35 mouse cellular contexts compared by ENCODE assay signal in the genomic region with DNA sequence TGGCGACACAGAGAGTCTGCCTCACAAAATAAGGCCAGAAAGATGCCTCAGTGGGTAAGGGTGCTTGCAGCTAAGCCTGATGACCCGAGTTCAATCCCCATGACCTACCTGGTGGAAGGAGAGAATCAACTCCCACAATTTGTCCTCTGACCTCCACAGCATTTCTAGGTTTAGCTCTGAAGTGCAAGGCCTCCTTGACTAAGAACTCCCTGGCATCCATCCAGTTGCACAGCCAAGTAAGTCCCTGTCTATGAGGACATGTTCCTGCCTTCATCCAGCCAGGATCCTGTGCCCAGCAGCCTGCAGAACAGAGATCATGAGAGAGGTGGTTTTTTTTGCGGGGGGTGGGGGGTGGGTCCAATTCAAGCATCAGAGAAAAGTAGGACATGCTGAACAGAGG. TPM values are rescaled to one million over a fixed set of nuclear protein-coding genes. Genes with fewer than 3 reads are reported as not detected.
DNase-seq lines count a peak whose midpoint lies in the region.
"Had no signal": no experiment of that assay in that cellular context is flagged by ENCODE, and none has a peak within 500 bp of the region (broad histone marks: within the 10 kb centered on the region; RNA-seq: fewer than 3 reads in every experiment).

No protein-coding gene starts in this region.

- no peaks in the 10 kb centered on the region for H3K79me2 ChIP-seq in macrophage (ENCODE audit: inconsistent target)

- DNase-seq in adrenal gland, adult 2 months: peak; percentile 64
- DNase-seq in adrenal gland, adult 8-10 months: no peak
- peak; percentile 61 for DNase-seq in NIH3T3 (ENCODE audit: low read depth)
- peak; percentile 42 for DNase-seq in adrenal gland, postnatal 25 days
- no peak for DNase-seq in embryo, embryonic 9.5 days (ENCODE audit: extremely low spot score)
- no peak for DNase-seq in thymus, postnatal 36 days
- DNase-seq: cerebellum, adult 11-12 months; cerebellum, adult 8-10 months; cerebellum, postnatal 10 days; cerebellum, postnatal 36 days; gastrocnemius, postnatal 25 days; heart, adult 18-20 months; heart, postnatal 10 days; heart, postnatal 36 days; kidney, adult 8-10 months had no signal

- WGBS in macrophage (ENCODE audit: missing documents): 93% methylated on average over 3 of the region's 3 CpGs

- H3K27ac ChIP-seq in macrophage: peak overlapping the region; percentile 87
- H3K27ac ChIP-seq: embryonic facial prominence, embryonic 15.5 days; forebrain, embryonic 12.5 days; forebrain, embryonic 15.5 days; heart, embryonic 15.5 days; hindbrain, embryonic 10.5 days had no signal

- H3K36me3 ChIP-seq in macrophage (ENCODE audit: inconsistent target): no peaks in the 10 kb centered on the region
- H3K36me3 ChIP-seq: embryonic facial prominence, embryonic 12.5 days; embryonic facial prominence, embryonic 15.5 days; forebrain, embryonic 12.5 days; forebrain, embryonic 15.5 days; heart, embryonic 12.5 days; heart, embryonic 15.5 days; hindbrain, embryonic 10.5 days had no signal

- H3K4me3 ChIP-seq in macrophage (ENCODE audit: inconsistent target): no peak overlapping the region
- H3K4me3 ChIP-seq: embryonic facial prominence, embryonic 12.5 days; embryonic facial prominence, embryonic 15.5 days; forebrain, embryonic 12.5 days; forebrain, embryonic 15.5 days; heart, embryonic 12.5 days; heart, embryonic 15.5 days; hindbrain, embryonic 10.5 days had no signal

RNA-seq across cellular contexts. Expression of a gene that starts 7.3 kb away (rescaled TPM):
- 10 to 100 TPM; 21.7 to 31.2 TPM for total RNA-seq in adrenal gland, adult 2 months (2021)
- polyA plus RNA-seq in adrenal gland, adult 2 months (2012; rRNA removed): 18.7 and 21.3 TPM in 2 replicates
- 10 to 100 TPM; 31.7 to 46.1 (median 42.1) TPM for total RNA-seq in adrenal gland, adult 8-10 months (2022)
- 23.2 and 24.1 TPM in 2 replicates for total RNA-seq in adrenal gland, postnatal 25 days (2021)
- total RNA-seq in macrophage (2018; cell fraction: chromatin; rRNA removed): 100 to 1,000 TPM in 5 of 26 experiments, 10 to 100 TPM in 18, 1 to 10 TPM in 3; 5.2 to 163 (median 28.1) TPM
- total RNA-seq in macrophage (2018; cell fraction: cytosol; rRNA removed): 100 to 1,000 TPM in 25 of 26 experiments, 10 to 100 TPM in 1; 79.3 to 334 (median 151) TPM
- total RNA-seq in macrophage (2018; cell fraction: nucleus; rRNA removed): 100 to 1,000 TPM in 9 of 26 experiments, 10 to 100 TPM in 17; 27.6 to 223 (median 87.2) TPM
- polyA plus RNA-seq in macrophage (2018): 172 to 209 TPM (median 200 TPM) in 3 replicates

RNA-seq across cellular contexts. Expression of a gene that starts 45.2 kb away (rescaled TPM):
- not detected for total RNA-seq in adrenal gland, adult 2 months (2021)
- not detected in 2 replicates for polyA plus RNA-seq in adrenal gland, adult 2 months (2012; rRNA removed)
- total RNA-seq in adrenal gland, adult 8-10 months (2022): not detected
- total RNA-seq in adrenal gland, postnatal 25 days (2021): not detected in 2 replicates
- total RNA-seq in macrophage (2018; cell fraction: chromatin; rRNA removed): under 1 TPM in 1 of 26 experiments, not detected in 25; 0.83 TPM
- not detected for total RNA-seq in macrophage (2018; cell fraction: cytosol; rRNA removed)
- total RNA-seq in macrophage (2018; cell fraction: nucleus; rRNA removed): not detected
- not detected in 3 replicates for polyA plus RNA-seq in macrophage (2018)
- total RNA-seq: adrenal gland, adult 18-20 months; gastrocnemius, adult 8-10 months; gastrocnemius, postnatal 25 days; heart, adult 18-20 months; heart, postnatal 10 days; heart, postnatal 36 days; hindbrain, postnatal 0 days; MEL had no signal
- polyA plus RNA-seq: activated CD4-positive, CD25-positive, alpha-beta regulatory T cell, adult 4 months; C2C12; CD4-positive, CD25-positive, alpha-beta regulatory T cell, adult 4 months; cortical plate, adult 2 months; embryonic facial prominence, embryonic 12.5 days; embryonic facial prominence, embryonic 15.5 days; forebrain, embryonic 12.5 days; forebrain, embryonic 15.5 days; gonadal fat pad, adult 2 months; heart, embryonic 12.5 days; heart, embryonic 15.5 days; hindbrain, embryonic 10.5 days; hindbrain, embryonic 14.5 days; hindbrain, postnatal 0 days; inflammation-experienced regulatory T-cells, adult 6 months; intestine, embryonic 16.5 days had no signal

RNA-seq across cellular contexts. Expression of a gene that starts 46.6 kb away (rescaled TPM):
- 100 to 1,000 TPM; 380 to 402 TPM for total RNA-seq in adrenal gland, adult 2 months (2021)
- polyA plus RNA-seq in adrenal gland, adult 2 months (2012; rRNA removed): 67.7 and 81.7 TPM in 2 replicates
- total RNA-seq in adrenal gland, adult 8-10 months (2022): 100 to 1,000 TPM; 276 to 340 (median 329) TPM
- total RNA-seq in adrenal gland, postnatal 25 days (2021): 257 and 265 TPM in 2 replicates
- 10 to 100 TPM; 13.6 to 78.0 (median 27.4) TPM for total RNA-seq in macrophage (2018; cell fraction: chromatin; rRNA removed)
- 1,000 to 10,000 TPM; 1,179 to 1,787 (median 1,377) TPM for total RNA-seq in macrophage (2018; cell fraction: cytosol; rRNA removed)
- total RNA-seq in macrophage (2018; cell fraction: nucleus; rRNA removed): 100 to 1,000 TPM in 24 of 26 experiments, 10 to 100 TPM in 2; 88.7 to 281 (median 189) TPM
- 1,283 to 1,841 TPM (median 1,659 TPM) in 3 replicates for polyA plus RNA-seq in macrophage (2018)

RNA-seq across cellular contexts. Expression of a gene that starts 59.2 kb away (rescaled TPM):
- total RNA-seq in adrenal gland, adult 2 months (2021): 100 to 1,000 TPM; 234 to 244 TPM
- 52.6 and 73.7 TPM in 2 replicates for polyA plus RNA-seq in adrenal gland, adult 2 months (2012; rRNA removed)
- total RNA-seq in adrenal gland, adult 8-10 months (2022): 100 to 1,000 TPM; 215 to 262 (median 251) TPM
- total RNA-seq in adrenal gland, postnatal 25 days (2021): 228 and 255 TPM in 2 replicates
- 100 to 1,000 TPM; 108 to 308 (median 161) TPM for total RNA-seq in macrophage (2018; cell fraction: chromatin; rRNA removed)
- 100 to 1,000 TPM in 22 of 26 experiments, 10 to 100 TPM in 4; 85.9 to 140 (median 115) TPM for total RNA-seq in macrophage (2018; cell fraction: cytosol; rRNA removed)
- total RNA-seq in macrophage (2018; cell fraction: nucleus; rRNA removed): 100 to 1,000 TPM in 21 of 26 experiments, 10 to 100 TPM in 5; 89.5 to 176 (median 115) TPM
- polyA plus RNA-seq in macrophage (2018): 115 to 224 TPM (median 150 TPM) in 3 replicates

Comparison
In these comparisons a context has a peak if more than half of its experiments do, and no peak if none do; other contexts are left out.
1. DNase-seq: peak in adrenal gland, adult 2 months (single experiment), NIH3T3 (single experiment) and adrenal gland, postnatal 25 days (single experiment); none in adrenal gland, adult 8-10 months (single experiment), embryo, embryonic 9.5 days (single experiment) and thymus, postnatal 36 days (0 of 2).